Mouse (Mus musculus) ES-E14 (cell line): ENCODE measurements at regions not wholly inside any gene's neighbourhood (a gene's known extent, or its start where the extent isn't known, plus 50 kb on each side); places are given as distances from the start of the nearest gene placed in this dataset.
A peak's percentile ranks its signal among the peaks of the same experiment; 100 is the strongest.

Source experiments
- DNase-seq: peaks from one replicate; pipeline ENCODE4 v3.0.0-alpha.2; 2013; ENCODE audit warnings: low read depth, low spot score
- H3K27ac ChIP-seq: 2 replicates; pipeline ENCODE4 v1.5.1; 2012; ENCODE audit warnings: low read depth, mild to moderate bottlenecking, low read length, moderate library complexity, mixed read lengths; ENCODE audit not compliant: poor library complexity, insufficient read depth, severe bottlenecking
- H3K36me3 ChIP-seq: 2 replicates; pipeline ENCODE4 v1.6.1; 2012; ENCODE audit warnings: mild to moderate bottlenecking, low read length, moderate library complexity, mixed read lengths; ENCODE audit not compliant: control insufficient read depth, poor library complexity, insufficient read depth, severe bottlenecking
- H3K4me1 ChIP-seq, 2 experiments: fragments of 150-350 bp in 1 of 2; sonication (generic) in 1 of 2; 2 replicates each; pipeline ENCODE4 v1.6.1; 2012; ENCODE audit warnings: low read length in 2 of 2, mild to moderate bottlenecking in 1 of 2, mixed read lengths in 1 of 2; ENCODE audit not compliant: control insufficient read depth in 2 of 2, insufficient read depth in 2 of 2, poor library complexity in 1 of 2
- H3K4me3 ChIP-seq, 2 experiments: fragments of 150-350 bp in 1 of 2; sonication (generic) in 1 of 2; 2 replicates each; pipeline ENCODE4 v1.5.1; 2012; ENCODE audit warnings: low read length in 2 of 2, low read depth in 1 of 2, mild to moderate bottlenecking in 1 of 2, mixed read lengths in 1 of 2; ENCODE audit not compliant: insufficient read depth in 1 of 2, poor library complexity in 1 of 2, severe bottlenecking in 1 of 2
- H3K9ac ChIP-seq: 2 replicates; pipeline ENCODE4 v1.6.1; 2012; ENCODE audit warnings: low read depth, mild to moderate bottlenecking, low read length, mixed read lengths; ENCODE audit not compliant: poor library complexity, insufficient read depth, severe bottlenecking
- H3K9me3 ChIP-seq: fragments of 150-350 bp; sonication (generic); 2 replicates; pipeline ENCODE4 v1.6.1; 2012; ENCODE audit warnings: low read depth, mild to moderate bottlenecking, low read length; ENCODE audit not compliant: control insufficient read depth, insufficient read depth
- CHD2 ChIP-seq: IDR thresholded peaks from 2 replicates; pipeline ENCODE4 v1.6.1; 2014; ENCODE audit warnings: mild to moderate bottlenecking, low read depth, low read length, inconsistent platforms
- HCFC1 ChIP-seq: IDR thresholded peaks from 2 replicates; pipeline ENCODE4 v1.6.1; 2012; ENCODE audit warnings: low read length, inconsistent platforms, borderline replicate concordance; ENCODE audit not compliant: insufficient read depth
- MAFK ChIP-seq: IDR thresholded peaks from 2 replicates; pipeline ENCODE4 v1.6.1; 2014; ENCODE audit warnings: mild to moderate bottlenecking, low read depth, low read length, inconsistent platforms; ENCODE audit not compliant: insufficient read depth
- ZC3H11A ChIP-seq: IDR thresholded peaks from 2 replicates; pipeline ENCODE4 v1.6.1; 2012; ENCODE audit warnings: low read depth, mild to moderate bottlenecking, inconsistent platforms, low read length, borderline replicate concordance
- ZNF384 ChIP-seq: IDR thresholded peaks from 2 replicates; pipeline ENCODE4 v1.6.1; 2012; ENCODE audit warnings: low read depth, low read length, inconsistent platforms
- in situ Hi-C, 2 experiments: fragments of 600-800 bp; cut with MboI; formaldehyde crosslinking; loops; one replicate each; pipeline ENCODE4 v1.15.1; 2025; ENCODE audit warnings: low sequenced_read_pairs in 2 of 2, inconsistent platforms in 1 of 2; ENCODE audit not compliant: unreplicated experiment in 2 of 2

- Histone ChIP-seq H3K4me3 (no peak overlapping the region), H3K36me3 (no peaks in the 10 kb centered on the region), H3K9ac (no peak overlapping the region), H3K9me3 (no peaks in the 10 kb centered on the region), H3K27ac (no peak overlapping the region), H3K4me1 (no peaks in the 10 kb centered on the region)
- no peak for DNase-seq
- TF ChIP-seq MAFK, result no peak
- no peak for TF ChIP-seq HCFC1
- TF ChIP-seq ZC3H11A, result no peak
- no peak for TF ChIP-seq ZNF384
- no peak for TF ChIP-seq CHD2
- in situ Hi-C loops, result loop anchor here in 1 of 2 experiments (25.0 kb wide), 1 partner anchor 891 kb away; no protein-coding TSS in a partner anchor
These were observed 256.4 kb upstream of the Myo3a start for GRCm38 (mm10) chr2:21970774-21971406.

- no peak overlapping the region for H3K9ac ChIP-seq
- H3K27ac ChIP-seq, result no peak overlapping the region
- TF ChIP-seq MAFK (no peak), CHD2 (no peak), ZNF384 (no peak), HCFC1 (no peak)
- no peak overlapping the region for H3K4me3 ChIP-seq
- DNase-seq, result no peak
- in situ Hi-C loops, result loop anchor here in 1 of 2 experiments (25.0 kb wide), 1 partner anchor 888 kb away; no protein-coding TSS in a partner anchor
- peaks cover 0 to 3% of the 10 kb centered on the region in 2 experiments; a peak in 1 of 4 replicates for H3K4me1 ChIP-seq
- H3K9me3 ChIP-seq, result no peaks in the 10 kb centered on the region
- no peaks in the 10 kb centered on the region for H3K36me3 ChIP-seq
These were observed 252.7 kb upstream of the Myo3a start for GRCm38 (mm10) chr2:21974599-21974998.

- no peaks in the 10 kb centered on the region for H3K36me3 ChIP-seq
- no peak overlapping the region for H3K9ac ChIP-seq
- H3K4me3 ChIP-seq, result no peak overlapping the region
- H3K27ac ChIP-seq, result no peak overlapping the region
- TF ChIP-seq HCFC1 (no peak), ZNF384 (no peak), ZC3H11A (no peak), MAFK (no peak), CHD2 (no peak)
- no peak for DNase-seq
- in situ Hi-C loops, result no loop called here
- no peaks in the 10 kb centered on the region for H3K9me3 ChIP-seq
- peaks cover 0 to 3% of the 10 kb centered on the region in 2 experiments; a peak in 1 of 4 replicates for H3K4me1 ChIP-seq
These were observed 251.8 kb upstream of the Myo3a start for GRCm38 (mm10) chr2:21975547-21975946.

- no peaks in the 10 kb centered on the region for H3K9me3 ChIP-seq
- no peak overlapping the region for H3K27ac ChIP-seq
- H3K4me1 ChIP-seq, result peaks cover 0 to 3% of the 10 kb centered on the region in 2 experiments; a peak in 1 of 4 replicates
- H3K4me3 ChIP-seq, result no peak overlapping the region
- TF ChIP-seq MAFK (peak; percentile 87), HCFC1 (no peak)
- no peak for DNase-seq
- H3K9ac ChIP-seq, result no peak overlapping the region
- no peaks in the 10 kb centered on the region for H3K36me3 ChIP-seq
- in situ Hi-C loops, result no loop called here
These were observed 251.0 kb upstream of the Myo3a start for GRCm38 (mm10) chr2:21976337-21976736.

GRCm38 (mm10) chr2:21976831-21977230, 250.5 kb upstream of the Myo3a start:
- H3K27ac ChIP-seq, result no peak overlapping the region
- no peak overlapping the region for H3K4me3 ChIP-seq
- DNase-seq, result no peak
- H3K36me3 ChIP-seq, result no peaks in the 10 kb centered on the region
- H3K4me1 ChIP-seq, result peaks cover 0 to 3% of the 10 kb centered on the region in 2 experiments; a peak in 1 of 4 replicates
- TF ChIP-seq MAFK, result no peak
- TF ChIP-seq ZC3H11A, result no peak
- TF ChIP-seq CHD2, result no peak
- TF ChIP-seq HCFC1, result no peak
- TF ChIP-seq ZNF384, result no peak
- H3K9ac ChIP-seq, result no peak overlapping the region
- in situ Hi-C loops, result no loop called here
- no peaks in the 10 kb centered on the region for H3K9me3 ChIP-seq
